Mouse (Mus musculus) T-cell, adult 66 days (primary cell): ENCODE data around the gene Olfr777. TPM values are rescaled to one million over a fixed set of nuclear protein-coding genes. Genes with fewer than 3 reads are reported as not detected.

Experiments
- total RNA-seq, 2 experiments: library from RNA; stranded (reverse); gene quantifications; 3 replicates in 1 of 2; 4 replicates in 1 of 2; pipeline ENCODE4 v1.2.4; 2023

Gene Olfr777
- not detected for total RNA-seq

GRCm38 (mm10) chr10:129271081-129271535 is at the start of gene Olfr777:
Gene Olfr777, minus strand, starts transcription at chr10:129271485.

GRCm38 (mm10) chr10:129317817-129318216 is 46.5 kb upstream of the Olfr777 start, which contains the start of gene Olfr780:
Gene Olfr780, plus strand, starts transcription at chr10:129318117.

GRCm38 (mm10) chr10:129258827-129259226 is 12.5 kb downstream of the Olfr777 start, which contains the start of gene Olfr776:
Gene Olfr776, plus strand, starts transcription at chr10:129259127.

GRCm38 (mm10) chr10:129248112-129248511 is 23.2 kb downstream of the Olfr777 start, which contains the start of gene Olfr775:
Gene Olfr775, plus strand, starts transcription at chr10:129248412.

GRCm38 (mm10) chr10:129235904-129236303 is 35.4 kb downstream of the Olfr777 start, which contains the start of gene Olfr774:
Gene Olfr774, plus strand, starts transcription at chr10:129236204.

Other genes with a start within 250 kb of the Olfr777 start
- gene Olfr764-ps1, start 231.6 kb downstream of the Olfr777 start, total RNA-seq = not detected
- gene Olfr765, start 221.5 kb downstream of the Olfr777 start, total RNA-seq = not detected
- not detected for gene Olfr766-ps1, start 202.5 kb downstream of the Olfr777 start, total RNA-seq
- not detected for gene Olfr767, start 188.6 kb downstream of the Olfr777 start, total RNA-seq
- gene Olfr768, start 172.1 kb downstream of the Olfr777 start, total RNA-seq = not detected
- gene Olfr769, start 153.6 kb downstream of the Olfr777 start, total RNA-seq = not detected
- gene Olfr770, start 132.5 kb downstream of the Olfr777 start, total RNA-seq = not detected
- not detected for gene Olfr771, start 106.7 kb downstream of the Olfr777 start, total RNA-seq
- not detected for gene Olfr772, start 93.6 kb downstream of the Olfr777 start, total RNA-seq
- gene Olfr773, start 84.1 kb downstream of the Olfr777 start, total RNA-seq = not detected
- not detected for gene Olfr774, start 35.3 kb downstream of the Olfr777 start, total RNA-seq
- gene Olfr775, start 23.1 kb downstream of the Olfr777 start, total RNA-seq = under 1 TPM in 1 of 2 experiments, not detected in 1; 0.20 TPM
- gene Olfr776, start 12.4 kb downstream of the Olfr777 start, total RNA-seq = not detected
- not detected for gene Olfr780, start 46.6 kb upstream of the Olfr777 start, total RNA-seq
- gene Olfr781, start 57.4 kb upstream of the Olfr777 start, total RNA-seq = not detected
- not detected for gene Olfr782, start 77.4 kb upstream of the Olfr777 start, total RNA-seq
- under 1 TPM in 1 of 2 experiments, not detected in 1; 0.18 TPM for gene Olfr784, start 112.6 kb upstream of the Olfr777 start, total RNA-seq
- not detected for gene Olfr785, start 133.9 kb upstream of the Olfr777 start, total RNA-seq
- gene Olfr786, start 155.8 kb upstream of the Olfr777 start, total RNA-seq = not detected
- gene Olfr787, start 190.4 kb upstream of the Olfr777 start, total RNA-seq = not detected
- gene Olfr788, start 199.5 kb upstream of the Olfr777 start, total RNA-seq = not detected
- gene Olfr789, start 213.3 kb upstream of the Olfr777 start, total RNA-seq = not detected
- gene Olfr790, start 227.0 kb upstream of the Olfr777 start, total RNA-seq = not detected